Comparison of ENCODE assay signal across 8 mouse cellular contexts in genomic region chr13:42050880-42051201, GRCm38 (mm10). TPM values are rescaled to one million over a fixed set of nuclear protein-coding genes. Genes with fewer than 3 reads are reported as not detected.
DNase-seq lines count a peak whose midpoint lies in the region; ATAC-seq and TF ChIP-seq lines count a peak whose summit lies in the region.

No protein-coding gene starts in this region.

- no peaks in the 10 kb centered on the region for H3K9me3 ChIP-seq in heart, embryonic 15.5 days (replicated peaks)
- no peaks in the 10 kb centered on the region for H3K9me3 ChIP-seq in ES-E14 (ENCODE audit: control insufficient read depth, insufficient read depth, low read depth, low read length)
- no peaks in the 10 kb centered on the region for H3K9me3 ChIP-seq in forebrain, embryonic 16.5 days (ENCODE audit: control insufficient read depth, low read length)

- H3K27ac ChIP-seq in heart, embryonic 15.5 days, result peak overlapping the region; percentile 88
- H3K27ac ChIP-seq in ES-E14 (ENCODE audit: insufficient read depth, low read depth, low read length, poor library complexity, severe bottlenecking) (no peak overlapping the region), macrophage (peak overlapping the region; percentile 80)
- peak overlapping the region; percentile 96 for H3K27ac ChIP-seq in forebrain, embryonic 16.5 days (ENCODE audit: low read length)

- H3K9ac ChIP-seq in heart, embryonic 15.5 days, result peak overlapping the region; percentile 49
- H3K9ac ChIP-seq in ES-E14 (ENCODE audit: insufficient read depth, low read depth, low read length, poor library complexity, severe bottlenecking), result peak overlapping the region; percentile 34; the same call in 1 of the 2 replicates
- H3K9ac ChIP-seq in forebrain, embryonic 16.5 days (replicated peaks; ENCODE audit: low read depth, low read length), result peak overlapping the region; percentile 44

- ATAC-seq in heart, embryonic 15.5 days (replicated peaks; ENCODE audit: insufficient number of reproducible peaks, insufficient read depth, low FRiP score, low read depth), result no peak
- ATAC-seq in forebrain, embryonic 16.5 days, result no peak
- no peak for ATAC-seq in frontal cortex, adult (ENCODE audit: low TSS enrichment)
- ATAC-seq in granulocyte monocyte progenitor cell, adult 5-6 weeks (replicated peaks; ENCODE audit: poor library complexity, severe bottlenecking), result no peak

- H3K4me3 ChIP-seq in heart, embryonic 15.5 days, result peak overlapping the region; percentile 97
- H3K4me3 ChIP-seq in ES-E14 (ENCODE audit: insufficient read depth in 1 of 2, low read depth in 1 of 2, low read length in 2 of 2, poor library complexity in 1 of 2, severe bottlenecking in 1 of 2) (peak overlapping the region; percentile 56 to 71), macrophage (ENCODE audit: inconsistent target) (peak overlapping the region; percentile 62)
- peak overlapping the region; percentile 90 for H3K4me3 ChIP-seq in forebrain, embryonic 16.5 days (replicated peaks; ENCODE audit: low read length)

- peaks cover 25% of the 10 kb centered on the region for H3K4me1 ChIP-seq in heart, embryonic 15.5 days (replicated peaks)
- peaks cover 0 to 2% of the 10 kb centered on the region in 2 experiments; a peak in 1 of 4 replicates for H3K4me1 ChIP-seq in ES-E14 (ENCODE audit: control insufficient read depth in 2 of 2, insufficient read depth in 2 of 2, low read length in 2 of 2, poor library complexity in 1 of 2)
- peaks cover 27% of the 10 kb centered on the region for H3K4me1 ChIP-seq in forebrain, embryonic 16.5 days (replicated peaks; ENCODE audit: control insufficient read depth, insufficient read depth, low read length)

- WGBS in heart, embryonic 15.5 days, result under 1% methylated on average over 10 of the region's 10 CpGs
- WGBS in forebrain, embryonic 16.5 days, result 0% methylated on average over 10 of the region's 10 CpGs
- WGBS in macrophage (ENCODE audit: missing documents), result 0% methylated on average over 10 of the region's 10 CpGs

- no peak for DNase-seq in heart, adult 8-10 months (ENCODE audit: low spot score)
- DNase-seq in ES-E14 (ENCODE audit: low read depth, low spot score), result no peak
- no peak for DNase-seq in gastrocnemius, postnatal 10 days

- peaks cover 5% of the 10 kb centered on the region; the same call in 1 of the 2 replicates for H3K36me3 ChIP-seq in heart, embryonic 15.5 days
- no peaks in the 10 kb centered on the region for H3K36me3 ChIP-seq in ES-E14 (ENCODE audit: control insufficient read depth, insufficient read depth, low read length, poor library complexity, severe bottlenecking)
- no peaks in the 10 kb centered on the region for H3K36me3 ChIP-seq in forebrain, embryonic 16.5 days (ENCODE audit: control insufficient read depth, insufficient read depth)
- H3K36me3 ChIP-seq in macrophage (ENCODE audit: inconsistent target), result peaks cover 6% of the 10 kb centered on the region; the same call in 1 of the 2 replicates

- peak overlapping the region; percentile 83 for H3K4me2 ChIP-seq in heart, embryonic 15.5 days
- H3K4me2 ChIP-seq in forebrain, embryonic 16.5 days (ENCODE audit: low read length), result peak overlapping the region; percentile 69

- in situ Hi-C loops in ES-E14 (cut with MboI; ENCODE audit: low sequenced_read_pairs in 2 of 2, unreplicated experiment in 2 of 2), result no loop called here

- no peaks in the 10 kb centered on the region for H3K27me3 ChIP-seq in heart, embryonic 15.5 days
- no peaks in the 10 kb centered on the region for H3K27me3 ChIP-seq in forebrain, embryonic 16.5 days (replicated peaks; ENCODE audit: control insufficient read depth, insufficient read depth, low read length)

- H3K79me2 ChIP-seq in macrophage (ENCODE audit: inconsistent target), result peaks cover 20% of the 10 kb centered on the region; the same call in 1 of the 2 replicates

TF ChIP-seq in ES-E14, 5 proteins besides CTCF, POLR2A, EP300 and RAD21:
- TF ChIP-seq MAFK (IDR thresholded peaks at IDR 0.05; ENCODE audit: insufficient read depth, low read depth, low read length) (no peak), ZC3H11A (IDR thresholded peaks at IDR 0.05; ENCODE audit: borderline replicate concordance, low read depth, low read length) (no peak), HCFC1 (IDR thresholded peaks at IDR 0.05; ENCODE audit: borderline replicate concordance, insufficient read depth, low read length) (no peak), CHD2 (IDR thresholded peaks at IDR 0.05; ENCODE audit: low read depth, low read length) (no peak), ZNF384 (IDR thresholded peaks at IDR 0.05; ENCODE audit: low read depth, low read length) (no peak)

RNA-seq across cellular contexts. Expression of gene Hivep1, which starts 1.0 kb away (rescaled TPM):
- 5.0 and 7.6 TPM in 2 replicates for polyA plus RNA-seq in heart, embryonic 15.5 days (2015; fragmentation: Nextera tagmentation; extraction: Ambion mirVana)
- 10 to 100 TPM; 21.0 to 26.3 (median 25.3) TPM for total RNA-seq in heart, adult 8-10 months (2022)
- 8.1 and 11.1 TPM in 2 replicates for total RNA-seq in ES-E14 (2012; rRNA removed)
- 16.6 and 18.9 TPM in 2 replicates for polyA plus RNA-seq in forebrain, embryonic 16.5 days (2015; fragmentation: Nextera tagmentation; extraction: Ambion mirVana)
- total RNA-seq in macrophage (2018; cell fraction: chromatin; rRNA removed), result 100 to 1,000 TPM in 7 of 26 experiments, 10 to 100 TPM in 19; 20.1 to 230 (median 35.5) TPM
- total RNA-seq in macrophage (2018; cell fraction: cytosol; rRNA removed), result 10 to 100 TPM; 20.9 to 75.2 (median 29.5) TPM
- 100 to 1,000 TPM in 9 of 26 experiments, 10 to 100 TPM in 17; 20.4 to 255 (median 52.8) TPM for total RNA-seq in macrophage (2018; cell fraction: nucleus; rRNA removed)
- polyA plus RNA-seq in macrophage (2018), result 11.2 to 16.9 TPM (median 13.0 TPM) in 3 replicates
- total RNA-seq in gastrocnemius, postnatal 10 days (2021), result 10 to 100 TPM; 13.7 to 22.9 TPM
- total RNA-seq in granulocyte monocyte progenitor cell, adult 5-6 weeks (2014; fragmentation: Nextera tagmentation), result 40.4 and 52.8 TPM in 2 replicates
- 7.2 and 8.9 TPM in 2 replicates for total RNA-seq in granulocyte monocyte progenitor cell, adult 5-6 weeks (2017)
